8 mouse cellular contexts compared by ENCODE assay signal in the genomic region with DNA sequence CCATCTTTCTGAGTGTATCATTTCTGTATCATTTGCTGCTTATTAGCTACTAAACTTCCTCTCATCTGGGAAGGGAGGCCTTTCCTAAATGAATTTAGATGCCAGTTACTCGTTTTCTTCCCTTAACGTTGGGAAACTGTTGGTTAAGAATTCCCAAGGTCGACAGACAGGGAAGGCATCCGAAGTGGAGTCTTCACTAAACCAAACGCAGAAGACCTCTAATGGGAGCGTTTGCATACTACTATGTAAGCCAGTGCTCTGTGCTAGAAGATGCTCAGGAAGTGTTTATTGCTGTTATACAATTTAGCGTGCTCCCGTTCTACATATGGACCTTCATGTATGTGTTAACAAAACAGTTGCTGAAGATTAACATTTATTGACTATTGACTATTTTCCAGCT. TPM values are rescaled to one million over a fixed set of nuclear protein-coding genes. Genes with fewer than 3 reads are reported as not detected.
DNase-seq lines count a peak whose midpoint lies in the region; ATAC-seq and TF ChIP-seq lines count a peak whose summit lies in the region.

No protein-coding gene starts in this region.

- intact Hi-C loops in heart, postnatal 36 days (cut with DNase I), result loop anchor here (10.0 kb wide), 1 partner anchor 419 kb away; no protein-coding TSS in a partner anchor

- H3K27ac ChIP-seq in heart, embryonic 16.5 days (ENCODE audit: low read length), result peak overlapping the region; percentile 48
- H3K27ac ChIP-seq in hindbrain, postnatal 0 days, result peak overlapping the region; percentile 98; the same call in 1 of the 2 replicates
- H3K27ac ChIP-seq in midbrain, embryonic 15.5 days, result no peak overlapping the region

- peak overlapping the region; percentile 75 for H3K4me3 ChIP-seq in heart, embryonic 16.5 days (ENCODE audit: low read length)
- H3K4me3 ChIP-seq in hindbrain, postnatal 0 days (ENCODE audit: low read length), result peak overlapping the region; percentile 53
- H3K4me3 ChIP-seq in midbrain, embryonic 15.5 days, result peak overlapping the region; percentile 60; the same call in 1 of the 2 replicates

- ATAC-seq in heart, embryonic 16.5 days (replicated peaks; ENCODE audit: extremely low read depth, insufficient read depth, low FRiP score), result no peak
- ATAC-seq in hindbrain, postnatal 0 days, result no peak
- ATAC-seq in midbrain, embryonic 15.5 days (replicated peaks), result no peak

- H3K4me1 ChIP-seq in heart, embryonic 16.5 days (ENCODE audit: control insufficient read depth, insufficient read depth, low read length), result peaks cover 8% of the 10 kb centered on the region
- H3K4me1 ChIP-seq in hindbrain, postnatal 0 days (ENCODE audit: insufficient read depth, low read length), result 0 out of 2 replicates have a peak, but pooled peaks cover 4% of the 10 kb centered on the region
- H3K4me1 ChIP-seq in midbrain, embryonic 15.5 days, result peaks cover 20% of the 10 kb centered on the region

- H3K9ac ChIP-seq in heart, embryonic 16.5 days (ENCODE audit: low read length), result peak overlapping the region; percentile 52
- peak overlapping the region; percentile 67; the same call in 1 of the 2 replicates for H3K9ac ChIP-seq in hindbrain, postnatal 0 days (replicated peaks; ENCODE audit: low read length)
- H3K9ac ChIP-seq in midbrain, embryonic 15.5 days, result 0 out of 2 replicates have a peak overlapping the region, but pooled peaks have one; percentile 71

- no peaks in the 10 kb centered on the region for H3K9me3 ChIP-seq in heart, embryonic 16.5 days (replicated peaks; ENCODE audit: control insufficient read depth, low read length)
- H3K9me3 ChIP-seq in hindbrain, postnatal 0 days (ENCODE audit: low read length), result no peaks in the 10 kb centered on the region
- H3K9me3 ChIP-seq in midbrain, embryonic 15.5 days, result no peaks in the 10 kb centered on the region

- no peak for DNase-seq in heart, postnatal 36 days
- DNase-seq in brain, adult 2 months (ENCODE audit: low read depth, low spot score), result peak; percentile 40
- DNase-seq in hindbrain, postnatal 0 days (ENCODE audit: low spot score), result no peak
- no peak for DNase-seq in layer of hippocampus, postnatal 25 days (ENCODE audit: extremely low spot score in 1 of 2, low spot score in 1 of 2)
- DNase-seq in urinary bladder, postnatal 10 days (ENCODE audit: low spot score), result no peak
- DNase-seq in kidney, postnatal 14 days, result no peak

- peak overlapping the region; percentile 87 for H3K4me2 ChIP-seq in heart, embryonic 16.5 days (ENCODE audit: low read depth, low read length)
- peak overlapping the region; percentile 67 for H3K4me2 ChIP-seq in hindbrain, postnatal 0 days (ENCODE audit: low read depth, low read length)
- H3K4me2 ChIP-seq in midbrain, embryonic 15.5 days, result peak overlapping the region; percentile 57

- H3K36me3 ChIP-seq in heart, embryonic 16.5 days (ENCODE audit: control insufficient read depth, insufficient read depth), result peaks cover 5% of the 10 kb centered on the region
- peaks cover 25% of the 10 kb centered on the region for H3K36me3 ChIP-seq in hindbrain, postnatal 0 days (ENCODE audit: insufficient read depth, low read length)
- peaks cover under 1% of the 10 kb centered on the region; the same call in 1 of the 2 replicates for H3K36me3 ChIP-seq in midbrain, embryonic 15.5 days (replicated peaks)

- TF ChIP-seq CTCF in hindbrain, postnatal 0 days (IDR thresholded peaks at IDR 0.05; ENCODE audit: low read depth), result no peak

- H3K27me3 ChIP-seq in heart, embryonic 16.5 days (ENCODE audit: control insufficient read depth, insufficient read depth, low read length), result no peaks in the 10 kb centered on the region
- no peaks in the 10 kb centered on the region for H3K27me3 ChIP-seq in hindbrain, postnatal 0 days (ENCODE audit: insufficient read depth, low read length)
- no peaks in the 10 kb centered on the region for H3K27me3 ChIP-seq in midbrain, embryonic 15.5 days (replicated peaks)

- 55% methylated on average over 8 of the region's 8 CpGs for WGBS in heart, embryonic 16.5 days
- 46% methylated on average over 8 of the region's 8 CpGs for WGBS in hindbrain, postnatal 0 days
- WGBS in midbrain, embryonic 15.5 days, result 70% methylated on average over 8 of the region's 8 CpGs

RNA-seq across cellular contexts. Expression of a gene that starts 1.1 kb away (rescaled TPM):
- 8.0 and 8.1 TPM in 2 replicates for polyA plus RNA-seq in heart, embryonic 16.5 days (2015; fragmentation: Nextera tagmentation; extraction: Ambion mirVana)
- total RNA-seq in heart, postnatal 36 days (2021), result 1 to 10 TPM; 6.5 to 8.3 TPM
- total RNA-seq in hindbrain, postnatal 0 days (2014; rRNA removed), result 47.4 and 49.5 TPM in 2 replicates
- 24.2 and 25.2 TPM in 2 replicates for polyA plus RNA-seq in hindbrain, postnatal 0 days (2015; fragmentation: Nextera tagmentation; extraction: Ambion mirVana)
- polyA plus RNA-seq in midbrain, embryonic 15.5 days (2015; fragmentation: Nextera tagmentation; extraction: Ambion mirVana), result 20.5 and 22.4 TPM in 2 replicates
- 10 to 100 TPM; 86.7 to 87.9 TPM for total RNA-seq in layer of hippocampus, postnatal 25 days (2021)

RNA-seq across cellular contexts. Expression of a gene that starts 44.7 kb away (rescaled TPM):
- 4.6 and 5.4 TPM in 2 replicates for polyA plus RNA-seq in heart, embryonic 16.5 days (2015; fragmentation: Nextera tagmentation; extraction: Ambion mirVana)
- 1 to 10 TPM; 6.3 to 6.4 TPM for total RNA-seq in heart, postnatal 36 days (2021)
- total RNA-seq in hindbrain, postnatal 0 days (2014; rRNA removed), result 159 and 174 TPM in 2 replicates
- polyA plus RNA-seq in hindbrain, postnatal 0 days (2015; fragmentation: Nextera tagmentation; extraction: Ambion mirVana), result 26.1 and 29.0 TPM in 2 replicates
- 47.8 and 51.7 TPM in 2 replicates for polyA plus RNA-seq in midbrain, embryonic 15.5 days (2015; fragmentation: Nextera tagmentation; extraction: Ambion mirVana)
- total RNA-seq in layer of hippocampus, postnatal 25 days (2021), result 10 to 100 TPM; 85.6 to 91.8 TPM

RNA-seq across cellular contexts. Expression of a gene that starts 49.5 kb away (rescaled TPM):
- polyA plus RNA-seq in heart, embryonic 16.5 days (2015; fragmentation: Nextera tagmentation; extraction: Ambion mirVana), result 4.4 and 5.0 TPM in 2 replicates
- total RNA-seq in heart, postnatal 36 days (2021), result 1 to 10 TPM; 3.1 to 4.0 TPM
- 40.4 and 40.9 TPM in 2 replicates for total RNA-seq in hindbrain, postnatal 0 days (2014; rRNA removed)
- polyA plus RNA-seq in hindbrain, postnatal 0 days (2015; fragmentation: Nextera tagmentation; extraction: Ambion mirVana), result 11.5 and 12.5 TPM in 2 replicates
- polyA plus RNA-seq in midbrain, embryonic 15.5 days (2015; fragmentation: Nextera tagmentation; extraction: Ambion mirVana), result 13.5 and 14.7 TPM in 2 replicates
- 10 to 100 TPM; 50.4 to 51.7 TPM for total RNA-seq in layer of hippocampus, postnatal 25 days (2021)

Comparison
In these comparisons a context has a peak if more than half of its experiments do, and no peak if none do; other contexts are left out.
1. RNA of a gene that starts 44.7 kb away (total RNA-seq): 159 to 174 TPM in hindbrain, postnatal 0 days and 85.6 to 91.8 TPM in layer of hippocampus, postnatal 25 days; 6.3 to 6.4 TPM in heart, postnatal 36 days; every median in the first group is over 10 times any median in the second.
2. Peak in every context shown above with its lines, with median percentiles within 50 percentile points of each other: H3K4me2 ChIP-seq, H3K4me3 ChIP-seq and H3K9ac ChIP-seq.